ENCODE assay signal across 15 mouse cellular contexts in the genomic region with DNA sequence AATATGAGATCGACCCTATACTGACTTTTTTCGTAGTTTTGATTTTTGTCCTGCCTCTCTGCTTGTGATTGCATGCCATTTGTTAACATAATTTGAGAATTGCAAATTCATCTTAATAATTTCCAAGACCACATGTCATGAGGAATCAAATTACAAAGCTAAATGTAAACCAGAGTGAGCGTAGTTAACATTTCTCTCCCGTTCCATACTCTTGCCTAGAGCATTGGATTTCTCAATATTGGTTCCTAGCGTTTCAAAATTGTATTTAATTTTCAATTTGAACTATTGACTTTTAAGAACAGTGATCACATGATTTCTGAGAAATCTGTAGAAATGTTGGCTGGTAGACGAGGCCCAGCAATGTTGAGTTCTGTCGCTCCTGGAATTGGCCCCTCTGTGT.
"Had no signal": no experiment of that assay in that cellular context is flagged by ENCODE, and none has a peak within 500 bp of the region (broad histone marks: within the 10 kb centered on the region; RNA-seq: fewer than 3 reads in every experiment).

No protein-coding gene starts in this region.

- DNase-seq: retina, postnatal 1 day; right cerebral cortex, adult 18-20 months; right cerebral cortex, postnatal 14 days; right cerebral cortex, postnatal 25 days; right cerebral cortex, postnatal 4 days; spleen, adult 18-20 months; thymus, adult 18-20 months; thymus, adult 2 months; thymus, postnatal 14 days; thymus, postnatal 25 days; thymus, postnatal 36 days; thymus, postnatal 4 days had no signal

- H3K4me3 ChIP-seq: neural tube, embryonic 15.5 days; stomach, embryonic 15.5 days had no signal

- H3K9ac ChIP-seq: neural tube, embryonic 15.5 days; stomach, embryonic 15.5 days had no signal

- H3K36me3 ChIP-seq: neural tube, embryonic 15.5 days; stomach, embryonic 15.5 days had no signal

- H3K27me3 ChIP-seq: neural tube, embryonic 15.5 days; stomach, embryonic 15.5 days had no signal

- H3K27ac ChIP-seq: neural tube, embryonic 15.5 days; stomach, embryonic 15.5 days; stomach, postnatal 0 days had no signal

- H3K9me3 ChIP-seq: neural tube, embryonic 15.5 days; stomach, embryonic 15.5 days had no signal

- H3K4me2 ChIP-seq: neural tube, embryonic 15.5 days; stomach, embryonic 15.5 days had no signal
